Mouse (Mus musculus): Measurements from ENCODE around the gene Acsbg1. TPM values are rescaled to one million over a fixed set of nuclear protein-coding genes. Genes with fewer than 3 reads are reported as not detected.

Acsbg1 gene
- 91.8 and 114 TPM in 2 replicates for polyA plus RNA-seq (2012; rRNA removed)

DNA sequence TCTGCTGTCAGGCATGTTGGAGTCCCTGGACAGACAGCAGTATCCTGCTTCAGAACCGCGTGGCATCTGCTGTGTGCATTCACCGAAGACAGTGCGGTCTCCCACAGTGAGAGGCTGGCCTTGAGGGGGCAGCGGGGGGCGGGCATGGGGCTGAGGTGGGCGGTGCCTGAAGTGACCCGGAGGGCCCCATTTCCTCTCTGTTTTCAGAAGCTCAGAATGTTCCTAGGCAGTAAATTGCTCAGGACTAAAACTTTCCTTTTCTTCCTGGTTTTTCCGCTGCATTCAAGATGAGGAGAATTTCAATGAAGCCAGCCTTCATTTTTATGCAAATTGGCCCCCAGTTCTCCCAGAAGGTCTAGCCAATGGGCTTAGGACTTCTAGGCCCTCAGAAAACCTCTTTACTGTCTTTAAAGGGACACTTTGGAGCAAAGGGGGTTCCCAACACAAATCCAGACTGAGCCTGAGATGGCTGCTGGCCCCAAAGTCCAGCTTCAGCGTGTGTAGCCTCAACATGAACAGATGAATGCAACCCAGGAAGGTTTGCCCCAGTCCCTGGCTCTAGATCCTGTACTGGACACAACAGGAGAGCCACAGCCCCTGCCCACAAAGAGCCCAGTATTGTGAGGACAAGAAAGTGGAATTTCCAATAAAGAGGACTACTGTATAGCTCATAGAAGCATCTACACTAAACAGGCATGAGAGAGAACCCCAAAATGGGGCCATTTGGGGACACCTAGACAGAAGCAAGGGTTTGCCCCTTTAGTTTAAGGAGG is at the start of gene Acsbg1:
Acsbg1 (minus strand) TSS at position 266 of the 773 bp plus-strand sequence.
- no peaks in the 10 kb centered on the region for H3K27me3 ChIP-seq (ENCODE audit: control insufficient read depth, insufficient read depth, low read length)
- peak; percentile 62; the same call in 1 of the 2 replicates for TF ChIP-seq POLR2A (IDR thresholded peaks at IDR 0.05; ENCODE audit: control insufficient read depth, low read depth, low read length)
- no peak for TF ChIP-seq CTCF (IDR thresholded peaks at IDR 0.05; ENCODE audit: control insufficient read depth, insufficient read depth, insufficient replicate concordance, low read depth, low read length)
- H3K27ac ChIP-seq (ENCODE audit: control insufficient read depth, insufficient read depth, low read depth, low read length) = peak within 1 kb of the TSS; percentile 76
- peak within 1 kb of the TSS; percentile 57 for H3K4me3 ChIP-seq (ENCODE audit: control insufficient read depth, low read depth, low read length)
- H3K4me1 ChIP-seq (ENCODE audit: control insufficient read depth, insufficient read depth, low read length) = peaks cover 9% of the 10 kb centered on the region
- H3K36me3 ChIP-seq (ENCODE audit: control insufficient read depth, insufficient read depth, low read length) = no peaks in the 10 kb centered on the region

DNA sequence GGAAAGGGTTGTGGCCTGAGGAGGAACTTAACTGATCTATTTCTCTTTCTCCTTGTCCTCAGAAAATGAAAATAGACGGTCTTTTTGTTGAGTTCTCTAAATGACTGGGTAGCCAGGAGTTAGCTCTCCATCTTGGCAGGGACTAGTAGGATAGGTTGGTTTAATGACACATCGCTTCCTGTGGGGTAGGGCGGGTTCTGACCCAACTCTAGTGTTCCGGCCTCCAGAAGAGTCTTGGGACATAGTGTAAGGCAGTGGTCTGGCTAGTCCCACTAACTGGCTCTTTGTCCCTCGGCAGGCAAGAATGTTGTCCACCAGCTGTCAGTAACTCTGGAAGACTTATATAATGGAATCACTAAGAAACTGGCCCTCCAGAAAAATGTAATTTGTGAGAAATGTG is 46.4 kb upstream of the Acsbg1 start:
- Histone ChIP-seq H3K27me3 (ENCODE audit: control insufficient read depth, insufficient read depth, low read length) (no peaks in the 10 kb centered on the region), H3K4me3 (ENCODE audit: control insufficient read depth, low read depth, low read length) (no peak overlapping the region), H3K27ac (ENCODE audit: control insufficient read depth, insufficient read depth, low read depth, low read length) (no peak overlapping the region), H3K4me1 (ENCODE audit: control insufficient read depth, insufficient read depth, low read length) (no peaks in the 10 kb centered on the region; the same call in none of the 2 replicates), H3K36me3 (ENCODE audit: control insufficient read depth, insufficient read depth, low read length) (no peaks in the 10 kb centered on the region)
- TF ChIP-seq CTCF (IDR thresholded peaks at IDR 0.05; ENCODE audit: control insufficient read depth, insufficient read depth, insufficient replicate concordance, low read depth, low read length) (no peak), POLR2A (IDR thresholded peaks at IDR 0.05; ENCODE audit: control insufficient read depth, low read depth, low read length) (no peak)

DNA sequence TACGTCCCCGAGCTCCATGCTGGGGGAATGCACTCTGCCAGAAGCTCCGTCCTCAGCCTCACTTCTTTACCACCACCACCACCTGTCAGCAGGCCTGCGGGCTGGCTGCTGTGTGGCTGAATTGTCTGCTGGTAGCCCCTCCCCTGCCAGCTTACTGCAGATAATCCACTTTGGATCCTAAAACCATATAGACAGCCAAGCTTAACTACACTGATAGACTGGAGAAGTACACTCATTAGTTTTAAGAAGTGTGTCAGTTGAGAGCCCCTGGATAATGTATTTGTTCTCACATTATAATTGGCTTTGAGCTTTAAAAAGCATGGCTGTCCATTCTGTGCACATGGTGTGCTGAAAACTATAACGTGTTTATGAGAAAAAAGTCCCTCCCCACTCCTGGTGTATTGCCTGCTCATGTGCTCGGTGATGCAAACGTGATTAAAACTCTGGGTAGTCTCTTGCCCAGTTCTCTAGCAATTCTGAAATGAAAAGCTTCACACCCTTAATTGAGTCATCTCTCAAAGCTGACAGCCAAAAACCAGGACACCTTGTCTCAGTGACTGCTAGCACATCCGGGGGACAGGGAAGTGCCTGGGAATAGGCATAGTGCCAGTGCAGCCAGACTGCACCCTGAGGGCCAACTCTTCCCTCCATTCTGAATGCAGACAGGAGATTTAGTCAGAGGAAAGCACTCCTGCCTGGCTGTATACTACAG is 45.8 kb upstream of the Acsbg1 start:
- Histone ChIP-seq H3K27me3 (ENCODE audit: control insufficient read depth, insufficient read depth, low read length) (no peaks in the 10 kb centered on the region), H3K27ac (ENCODE audit: control insufficient read depth, insufficient read depth, low read depth, low read length) (no peak overlapping the region), H3K4me3 (ENCODE audit: control insufficient read depth, low read depth, low read length) (no peak overlapping the region), H3K36me3 (ENCODE audit: control insufficient read depth, insufficient read depth, low read length) (no peaks in the 10 kb centered on the region), H3K4me1 (ENCODE audit: control insufficient read depth, insufficient read depth, low read length) (no peaks in the 10 kb centered on the region; the same call in none of the 2 replicates)
- no peak for TF ChIP-seq CTCF (IDR thresholded peaks at IDR 0.05; ENCODE audit: control insufficient read depth, insufficient read depth, insufficient replicate concordance, low read depth, low read length)
- no peak for TF ChIP-seq POLR2A (IDR thresholded peaks at IDR 0.05; ENCODE audit: control insufficient read depth, low read depth, low read length)

DNA sequence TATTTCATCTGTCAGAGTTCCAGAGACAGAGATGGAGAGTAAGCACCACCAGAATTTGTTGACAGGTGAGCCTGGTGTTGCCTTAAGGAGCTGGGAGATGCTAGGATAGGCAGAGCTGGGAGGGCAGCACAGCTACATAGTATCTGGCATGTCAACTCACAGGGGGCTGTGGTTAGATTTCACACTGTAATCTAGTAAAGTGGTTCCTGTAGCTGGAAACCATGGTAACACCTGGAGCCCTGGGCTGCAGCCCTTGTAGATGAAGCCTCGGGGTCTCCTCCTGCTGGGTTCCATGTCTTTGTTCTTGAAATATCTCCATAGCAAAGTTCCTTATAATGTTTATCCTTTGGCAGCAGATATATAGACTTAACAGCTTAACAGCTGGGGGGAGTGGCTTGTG is 43.9 kb upstream of the Acsbg1 start:
- no peak for TF ChIP-seq CTCF (IDR thresholded peaks at IDR 0.05; ENCODE audit: control insufficient read depth, insufficient read depth, insufficient replicate concordance, low read depth, low read length)
- no peak for TF ChIP-seq POLR2A (IDR thresholded peaks at IDR 0.05; ENCODE audit: control insufficient read depth, low read depth, low read length)
- H3K4me3 ChIP-seq (ENCODE audit: control insufficient read depth, low read depth, low read length) = no peak overlapping the region
- H3K27ac ChIP-seq (ENCODE audit: control insufficient read depth, insufficient read depth, low read depth, low read length) = no peak overlapping the region
- H3K27me3 ChIP-seq (ENCODE audit: control insufficient read depth, insufficient read depth, low read length) = no peaks in the 10 kb centered on the region
- no peaks in the 10 kb centered on the region; the same call in none of the 2 replicates for H3K4me1 ChIP-seq (ENCODE audit: control insufficient read depth, insufficient read depth, low read length)
- no peaks in the 10 kb centered on the region for H3K36me3 ChIP-seq (ENCODE audit: control insufficient read depth, insufficient read depth, low read length)

DNA sequence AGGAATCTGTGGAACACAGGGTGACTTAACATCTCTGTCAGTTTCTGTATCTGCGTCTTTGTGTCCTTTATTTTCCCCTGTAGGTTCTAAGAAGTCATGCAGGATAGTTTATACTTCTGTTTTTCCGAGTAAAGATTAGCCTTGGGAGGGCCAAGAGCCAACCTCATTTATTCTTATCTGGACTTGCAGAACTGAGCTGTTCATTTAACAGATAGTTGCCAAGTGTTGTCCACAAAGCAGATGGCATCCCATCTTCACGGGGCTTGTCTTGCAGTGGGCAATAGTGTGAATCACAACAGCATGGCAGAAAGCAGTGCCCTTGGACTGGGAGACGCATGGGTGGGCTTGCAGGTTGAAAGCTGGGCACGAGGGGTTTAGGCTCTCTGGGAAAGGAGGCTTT is 42.7 kb upstream of the Acsbg1 start:
- Histone ChIP-seq H3K36me3 (ENCODE audit: control insufficient read depth, insufficient read depth, low read length) (no peaks in the 10 kb centered on the region), H3K4me3 (ENCODE audit: control insufficient read depth, low read depth, low read length) (no peak overlapping the region), H3K27ac (ENCODE audit: control insufficient read depth, insufficient read depth, low read depth, low read length) (no peak overlapping the region), H3K27me3 (ENCODE audit: control insufficient read depth, insufficient read depth, low read length) (no peaks in the 10 kb centered on the region), H3K4me1 (ENCODE audit: control insufficient read depth, insufficient read depth, low read length) (peaks cover 6% of the 10 kb centered on the region)
- no peak for TF ChIP-seq POLR2A (IDR thresholded peaks at IDR 0.05; ENCODE audit: control insufficient read depth, low read depth, low read length)
- TF ChIP-seq CTCF (IDR thresholded peaks at IDR 0.05; ENCODE audit: control insufficient read depth, insufficient read depth, insufficient replicate concordance, low read depth, low read length) = no peak

DNA sequence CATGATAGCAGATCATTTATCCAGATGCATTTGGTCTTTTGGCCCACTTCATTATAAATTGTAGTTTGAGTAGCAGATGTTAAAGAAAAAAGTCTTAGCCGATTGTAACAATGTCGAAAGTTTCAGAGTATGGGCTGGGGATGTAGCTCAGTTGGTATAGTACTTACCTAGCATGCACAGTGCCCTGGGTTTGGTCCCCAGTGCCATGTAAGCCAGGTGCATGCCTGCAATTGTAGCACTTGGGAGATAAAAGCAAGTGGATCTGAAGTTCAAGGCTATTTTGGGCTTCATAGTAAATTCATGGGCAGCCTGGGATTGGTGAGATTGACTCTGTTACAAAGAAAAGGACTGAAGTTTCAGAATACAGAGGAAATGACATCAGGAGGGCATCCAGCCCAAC is 40.9 kb upstream of the Acsbg1 start:
- Histone ChIP-seq H3K27ac (ENCODE audit: control insufficient read depth, insufficient read depth, low read depth, low read length) (no peak overlapping the region), H3K27me3 (ENCODE audit: control insufficient read depth, insufficient read depth, low read length) (no peaks in the 10 kb centered on the region), H3K4me1 (ENCODE audit: control insufficient read depth, insufficient read depth, low read length) (peaks cover 10% of the 10 kb centered on the region), H3K36me3 (ENCODE audit: control insufficient read depth, insufficient read depth, low read length) (no peaks in the 10 kb centered on the region), H3K4me3 (ENCODE audit: control insufficient read depth, low read depth, low read length) (peak overlapping the region; percentile 87; the same call in 1 of the 2 replicates)
- TF ChIP-seq POLR2A (IDR thresholded peaks at IDR 0.05; ENCODE audit: control insufficient read depth, low read depth, low read length) = no peak
- no peak for TF ChIP-seq CTCF (IDR thresholded peaks at IDR 0.05; ENCODE audit: control insufficient read depth, insufficient read depth, insufficient replicate concordance, low read depth, low read length)

DNA sequence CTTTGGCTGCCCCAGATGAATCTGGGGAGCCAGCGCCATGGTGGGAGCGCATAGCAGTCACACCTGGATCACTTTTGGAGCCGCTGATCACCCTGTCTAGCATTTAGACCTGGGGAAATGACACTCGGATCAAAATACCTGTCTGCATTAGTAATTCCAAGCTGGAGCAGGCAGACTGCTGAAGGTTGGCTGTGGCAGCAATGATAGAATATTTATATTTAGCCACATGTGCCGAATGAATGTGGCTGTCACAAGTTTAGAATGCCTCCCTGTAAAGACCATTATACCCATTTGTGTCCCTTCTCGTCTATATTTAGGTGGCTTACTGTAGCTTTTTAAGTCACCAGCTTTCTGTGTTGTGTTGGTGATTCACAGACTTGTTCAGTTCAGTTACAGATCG is 39.1 kb upstream of the Acsbg1 start:
- TF ChIP-seq POLR2A (IDR thresholded peaks at IDR 0.05; ENCODE audit: control insufficient read depth, low read depth, low read length) (no peak), CTCF (IDR thresholded peaks at IDR 0.05; ENCODE audit: control insufficient read depth, insufficient read depth, insufficient replicate concordance, low read depth, low read length) (no peak)
- peak overlapping the region; percentile 87 for H3K4me3 ChIP-seq (ENCODE audit: control insufficient read depth, low read depth, low read length)
- H3K36me3 ChIP-seq (ENCODE audit: control insufficient read depth, insufficient read depth, low read length) = no peaks in the 10 kb centered on the region
- H3K27me3 ChIP-seq (ENCODE audit: control insufficient read depth, insufficient read depth, low read length) = no peaks in the 10 kb centered on the region
- no peak overlapping the region for H3K27ac ChIP-seq (ENCODE audit: control insufficient read depth, insufficient read depth, low read depth, low read length)
- H3K4me1 ChIP-seq (ENCODE audit: control insufficient read depth, insufficient read depth, low read length) = peaks cover 10% of the 10 kb centered on the region
